Comparison of ENCODE assay signal across 9 mouse cellular contexts in the genomic region with DNA sequence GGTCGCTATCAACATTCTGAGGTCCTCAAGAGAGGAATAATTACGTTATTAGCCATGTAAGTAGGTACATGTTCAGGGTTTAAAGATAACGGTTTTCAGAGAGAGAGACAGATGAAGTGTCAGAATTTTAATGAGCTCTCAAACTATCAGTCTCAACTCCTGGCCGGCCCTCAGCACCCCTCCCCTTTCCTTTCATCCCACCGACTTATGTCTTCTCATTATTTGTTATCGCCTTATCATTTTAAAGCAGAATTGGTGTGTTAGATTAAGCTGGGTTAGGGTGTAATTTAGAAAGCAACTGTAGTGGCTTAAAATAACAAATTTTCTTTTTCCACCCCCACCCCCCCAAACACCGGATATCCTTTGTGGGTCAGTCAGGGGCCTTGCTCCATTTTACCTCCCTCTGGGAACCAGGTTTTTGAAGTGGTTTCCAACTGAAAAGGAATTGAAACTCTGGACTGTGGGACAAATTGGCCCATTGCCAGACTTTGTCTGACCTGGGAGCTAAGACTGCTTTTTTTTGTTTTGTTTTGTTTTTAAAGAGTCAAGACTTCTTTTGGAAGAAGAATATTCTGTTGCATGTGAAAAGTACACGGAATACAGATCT.
DNase-seq lines count a peak whose midpoint lies in the region; ATAC-seq lines count a peak whose summit lies in the region.
"Had no signal": no experiment of that assay in that cellular context is flagged by ENCODE, and none has a peak within 500 bp of the region (broad histone marks: within the 10 kb centered on the region; RNA-seq: fewer than 3 reads in every experiment).

No protein-coding gene starts in this region.

- no peak overlapping the region for H3K9ac ChIP-seq in midbrain, embryonic 14.5 days (replicated peaks; ENCODE audit: low read length)
- no peak overlapping the region for H3K9ac ChIP-seq in midbrain, embryonic 16.5 days (ENCODE audit: low read depth, low read length)
- H3K9ac ChIP-seq: embryonic facial prominence, embryonic 12.5 days had no signal

- WGBS in midbrain, embryonic 14.5 days, result 49% methylated on average over 8 of the region's 8 CpGs
- 41% methylated on average over 8 of the region's 8 CpGs for WGBS in midbrain, embryonic 16.5 days

- no peaks in the 10 kb centered on the region for H3K36me3 ChIP-seq in midbrain, embryonic 14.5 days (ENCODE audit: control insufficient read depth, insufficient read depth, low read length)
- no peaks in the 10 kb centered on the region for H3K36me3 ChIP-seq in midbrain, embryonic 16.5 days (ENCODE audit: control insufficient read depth, insufficient read depth, low read length)
- H3K36me3 ChIP-seq in megakaryocyte, embryonic 14.5 days (replicated peaks; ENCODE audit: low read length), result no peaks in the 10 kb centered on the region
- H3K36me3 ChIP-seq: embryonic facial prominence, embryonic 12.5 days had no signal

- peak; percentile 10 to 51 for DNase-seq in adrenal gland, adult (ENCODE audit: inconsistent age in 2 of 2, low spot score in 1 of 2)
- DNase-seq in adrenal gland, postnatal 4 days (ENCODE audit: low spot score in 2 of 2), result no peak
- peak; percentile 46 for DNase-seq in midbrain, embryonic 14.5 days
- DNase-seq in heart, postnatal 4 days, result peak; percentile 56
- DNase-seq in spleen, adult 18-20 months, result no peak

- H3K4me3 ChIP-seq in midbrain, embryonic 14.5 days (replicated peaks; ENCODE audit: low read depth, low read length), result no peak overlapping the region
- H3K4me3 ChIP-seq in midbrain, embryonic 16.5 days (ENCODE audit: low read depth, low read length), result no peak overlapping the region
- H3K4me3 ChIP-seq in megakaryocyte, embryonic 14.5 days (replicated peaks), result peak overlapping the region; percentile 50
- H3K4me3 ChIP-seq: embryonic facial prominence, embryonic 12.5 days had no signal

- ATAC-seq in midbrain, embryonic 14.5 days (ENCODE audit: low FRiP score, low TSS enrichment), result no peak
- ATAC-seq in midbrain, embryonic 16.5 days, result no peak
- no peak for ATAC-seq in frontal cortex, adult (ENCODE audit: low TSS enrichment)

- H3K9me3 ChIP-seq in midbrain, embryonic 14.5 days (ENCODE audit: control insufficient read depth, low read length), result no peaks in the 10 kb centered on the region
- no peaks in the 10 kb centered on the region for H3K9me3 ChIP-seq in midbrain, embryonic 16.5 days (replicated peaks; ENCODE audit: control insufficient read depth, low read length, poor library complexity, severe bottlenecking)
- no peaks in the 10 kb centered on the region for H3K9me3 ChIP-seq in megakaryocyte, embryonic 14.5 days
- H3K9me3 ChIP-seq: embryonic facial prominence, embryonic 12.5 days had no signal

- 0 out of 2 replicates have a peak, but pooled peaks cover 2% of the 10 kb centered on the region for H3K4me1 ChIP-seq in midbrain, embryonic 14.5 days (ENCODE audit: control insufficient read depth, insufficient read depth, low read length)
- H3K4me1 ChIP-seq in midbrain, embryonic 16.5 days (ENCODE audit: control insufficient read depth, insufficient read depth, low read length), result no peaks in the 10 kb centered on the region
- H3K4me1 ChIP-seq in megakaryocyte, embryonic 14.5 days, result peaks cover 32% of the 10 kb centered on the region
- H3K4me1 ChIP-seq: embryonic facial prominence, embryonic 12.5 days had no signal

- H3K27ac ChIP-seq in midbrain, embryonic 14.5 days (replicated peaks; ENCODE audit: low read depth, low read length), result no peak overlapping the region; the same call in 1 of the 2 replicates
- no peak overlapping the region; the same call in 1 of the 2 replicates for H3K27ac ChIP-seq in midbrain, embryonic 16.5 days (ENCODE audit: low read length)
- H3K27ac ChIP-seq: embryonic facial prominence, embryonic 12.5 days had no signal

- no peaks in the 10 kb centered on the region for H3K27me3 ChIP-seq in midbrain, embryonic 14.5 days (ENCODE audit: control insufficient read depth, insufficient read depth, low read length)
- no peaks in the 10 kb centered on the region for H3K27me3 ChIP-seq in midbrain, embryonic 16.5 days (ENCODE audit: control insufficient read depth, insufficient read depth, low read depth, low read length)
- H3K27me3 ChIP-seq in megakaryocyte, embryonic 14.5 days (replicated peaks), result no peaks in the 10 kb centered on the region
- H3K27me3 ChIP-seq: embryonic facial prominence, embryonic 12.5 days had no signal

- no peak overlapping the region for H3K4me2 ChIP-seq in midbrain, embryonic 14.5 days (ENCODE audit: low read length)
- no peak overlapping the region for H3K4me2 ChIP-seq in midbrain, embryonic 16.5 days (ENCODE audit: low read length)
- H3K4me2 ChIP-seq: embryonic facial prominence, embryonic 12.5 days had no signal

Comparison
In these comparisons a context has a peak if more than half of its experiments do, and no peak if none do; other contexts are left out.
1. DNase-seq: peak in adrenal gland, adult (2 of 2), midbrain, embryonic 14.5 days (single experiment) and heart, postnatal 4 days (single experiment); none in adrenal gland, postnatal 4 days (0 of 2) and spleen, adult 18-20 months (0 of 2).